Comparison of ENCODE assay signal across 8 mouse cellular contexts in the genomic region with DNA sequence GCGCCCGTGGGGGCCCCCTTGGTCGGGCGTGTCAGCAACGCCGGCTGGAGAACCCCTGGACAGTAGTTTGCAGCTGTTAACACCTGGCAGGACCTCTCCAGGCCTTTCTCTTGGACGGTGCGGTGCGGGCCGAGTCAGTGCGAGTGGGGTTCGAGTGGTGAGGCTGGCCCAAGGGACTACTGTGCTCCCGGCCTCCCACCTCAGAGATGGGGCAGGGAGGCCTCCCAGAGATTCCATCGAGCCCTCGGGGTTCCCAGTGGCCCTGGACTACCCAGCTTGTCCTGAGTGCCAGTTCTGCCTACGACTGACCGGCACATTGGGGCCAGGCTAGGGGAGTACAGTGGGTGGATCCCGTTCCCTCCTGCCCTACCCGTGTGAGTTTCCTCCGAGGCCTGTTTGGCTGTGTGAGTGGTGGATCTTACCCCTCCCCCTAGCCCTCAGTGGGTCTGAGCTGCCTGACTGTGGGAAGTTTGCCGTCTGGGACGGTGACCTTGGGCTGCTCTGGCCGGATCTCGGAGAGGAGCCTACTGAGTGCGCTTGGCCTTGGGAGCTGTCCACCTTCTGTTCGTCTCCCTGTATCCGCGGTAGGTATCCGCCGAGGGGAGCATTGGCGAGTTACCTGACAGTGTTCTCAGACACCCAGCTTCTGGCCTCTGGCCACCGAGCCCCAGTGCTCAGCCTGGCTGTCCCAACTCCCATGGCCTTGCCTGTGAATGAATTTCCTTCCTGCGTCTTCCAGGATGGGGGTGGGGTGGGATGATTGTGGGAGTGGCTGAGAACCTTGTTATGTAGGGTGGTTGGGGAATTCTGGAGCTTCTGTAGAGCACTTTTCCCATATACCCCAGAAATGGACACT. TPM values are rescaled to one million over a fixed set of nuclear protein-coding genes. Genes with fewer than 3 reads are reported as not detected.
DNase-seq lines count a peak whose midpoint lies in the region; ATAC-seq and TF ChIP-seq lines count a peak whose summit lies in the region.

No protein-coding gene starts in this region.

- H3K9ac ChIP-seq in hindbrain, embryonic 16.5 days (ENCODE audit: low read depth, low read length): peak overlapping the region; percentile 84
- H3K9ac ChIP-seq in limb, embryonic 15.5 days: peak overlapping the region; percentile 90
- H3K9ac ChIP-seq in midbrain, embryonic 15.5 days: peak overlapping the region; percentile 87
- H3K9ac ChIP-seq in stomach, embryonic 15.5 days: peak overlapping the region; percentile 92

- no peaks in the 10 kb centered on the region for H3K27me3 ChIP-seq in hindbrain, embryonic 16.5 days (replicated peaks; ENCODE audit: control insufficient read depth, insufficient read depth, low read length)
- H3K27me3 ChIP-seq in limb, embryonic 15.5 days: no peaks in the 10 kb centered on the region
- peaks cover 18% of the 10 kb centered on the region for H3K27me3 ChIP-seq in midbrain, embryonic 15.5 days (replicated peaks)
- no peaks in the 10 kb centered on the region for H3K27me3 ChIP-seq in stomach, embryonic 15.5 days (replicated peaks)

- H3K36me3 ChIP-seq in hindbrain, embryonic 16.5 days (ENCODE audit: control insufficient read depth, insufficient read depth, low read length): no peaks in the 10 kb centered on the region
- no peaks in the 10 kb centered on the region for H3K36me3 ChIP-seq in limb, embryonic 15.5 days
- no peaks in the 10 kb centered on the region for H3K36me3 ChIP-seq in midbrain, embryonic 15.5 days (replicated peaks)
- H3K36me3 ChIP-seq in stomach, embryonic 15.5 days: no peaks in the 10 kb centered on the region

- intact Hi-C loops in gastrocnemius, adult 2 months (cut with DNase I): loop anchor here (10.0 kb wide), 1 partner anchor 352 kb away; no protein-coding TSS in a partner anchor

- peaks cover 60% of the 10 kb centered on the region for H3K4me1 ChIP-seq in hindbrain, embryonic 16.5 days (ENCODE audit: control insufficient read depth, insufficient read depth, low read depth, low read length)
- H3K4me1 ChIP-seq in limb, embryonic 15.5 days: peaks cover 78% of the 10 kb centered on the region
- H3K4me1 ChIP-seq in midbrain, embryonic 15.5 days: peaks cover 69% of the 10 kb centered on the region
- peaks cover 73% of the 10 kb centered on the region for H3K4me1 ChIP-seq in stomach, embryonic 15.5 days

- peak overlapping the region; percentile 100 for H3K27ac ChIP-seq in gastrocnemius, adult 2 months
- H3K27ac ChIP-seq in hindbrain, embryonic 16.5 days (ENCODE audit: low read depth, low read length): peak overlapping the region; percentile 93
- H3K27ac ChIP-seq in limb, embryonic 15.5 days: peak overlapping the region; percentile 100
- H3K27ac ChIP-seq in midbrain, embryonic 15.5 days: peak overlapping the region; percentile 98
- peak overlapping the region; percentile 100 for H3K27ac ChIP-seq in stomach, embryonic 15.5 days

- no peak for TF ChIP-seq CTCF in gastrocnemius, adult 2 months (IDR thresholded peaks at IDR 0.05)

- DNase-seq in right cerebral cortex, adult 18-20 months: peak; percentile 81
- DNase-seq in right cerebral cortex, postnatal 36 days (ENCODE audit: low spot score in 2 of 2): no peak
- peak; percentile 85 for DNase-seq in cerebellum, adult 9-11 months
- peak; percentile 87 for DNase-seq in gastrocnemius, adult 2 months

- peak; percentile 6; the same call in 1 of the 2 replicates for ATAC-seq in hindbrain, embryonic 16.5 days
- ATAC-seq in limb, embryonic 15.5 days (ENCODE audit: insufficient number of reproducible peaks, low FRiP score, low TSS enrichment, low read depth): no peak
- peak; percentile 27 for ATAC-seq in midbrain, embryonic 15.5 days (replicated peaks)
- peak; percentile 8; the same call in 1 of the 2 replicates for ATAC-seq in stomach, embryonic 15.5 days (ENCODE audit: insufficient read depth, low FRiP score, low read depth)

- H3K9me3 ChIP-seq in hindbrain, embryonic 16.5 days (ENCODE audit: control insufficient read depth, low read length): no peaks in the 10 kb centered on the region
- H3K9me3 ChIP-seq in limb, embryonic 15.5 days: no peaks in the 10 kb centered on the region
- H3K9me3 ChIP-seq in midbrain, embryonic 15.5 days: no peaks in the 10 kb centered on the region
- H3K9me3 ChIP-seq in stomach, embryonic 15.5 days: no peaks in the 10 kb centered on the region

- peak overlapping the region; percentile 91 for H3K4me2 ChIP-seq in hindbrain, embryonic 16.5 days (ENCODE audit: low read length)
- H3K4me2 ChIP-seq in limb, embryonic 15.5 days: peak overlapping the region; percentile 92
- H3K4me2 ChIP-seq in midbrain, embryonic 15.5 days: peak overlapping the region; percentile 92
- H3K4me2 ChIP-seq in stomach, embryonic 15.5 days: peak overlapping the region; percentile 81

- WGBS in hindbrain, embryonic 16.5 days: under 1% methylated on average over 30 of the region's 33 CpGs
- under 1% methylated on average over 33 of the region's 33 CpGs for WGBS in limb, embryonic 15.5 days
- 2% methylated on average over 33 of the region's 33 CpGs for WGBS in midbrain, embryonic 15.5 days
- under 1% methylated on average over 33 of the region's 33 CpGs for WGBS in stomach, embryonic 15.5 days

- H3K4me3 ChIP-seq in gastrocnemius, adult 2 months: peak overlapping the region; percentile 95
- H3K4me3 ChIP-seq in hindbrain, embryonic 16.5 days (ENCODE audit: low read length): peak overlapping the region; percentile 71
- peak overlapping the region; percentile 93 for H3K4me3 ChIP-seq in limb, embryonic 15.5 days
- peak overlapping the region; percentile 85 for H3K4me3 ChIP-seq in midbrain, embryonic 15.5 days
- peak overlapping the region; percentile 94 for H3K4me3 ChIP-seq in stomach, embryonic 15.5 days (replicated peaks)

RNA-seq across cellular contexts. Expression of a gene that starts 1.0 kb away (rescaled TPM):
- 100 to 1,000 TPM; 173 to 184 TPM for total RNA-seq in gastrocnemius, adult 2 months (2021)
- 16.4 and 24.1 TPM in 2 replicates for polyA plus RNA-seq in hindbrain, embryonic 16.5 days (2015; fragmentation: Nextera tagmentation; extraction: Ambion mirVana)
- 23.3 and 29.8 TPM in 2 replicates for polyA plus RNA-seq in limb, embryonic 15.5 days (2015; fragmentation: Nextera tagmentation; extraction: Ambion mirVana)
- polyA plus RNA-seq in midbrain, embryonic 15.5 days (2015; fragmentation: Nextera tagmentation; extraction: Ambion mirVana): 23.2 and 25.3 TPM in 2 replicates
- polyA plus RNA-seq in stomach, embryonic 15.5 days (2015; fragmentation: Nextera tagmentation; extraction: Ambion mirVana): 17.7 and 19.9 TPM in 2 replicates

Comparison
In these comparisons a context has a peak if more than half of its experiments do, and no peak if none do; other contexts are left out.
1. DNase-seq: peak in right cerebral cortex, adult 18-20 months (single experiment), cerebellum, adult 9-11 months (single experiment) and gastrocnemius, adult 2 months (single experiment); none in right cerebral cortex, postnatal 36 days (0 of 2).
2. Peak in every context shown above with its lines, with median percentiles within 50 percentile points of each other: H3K27ac ChIP-seq, H3K4me3 ChIP-seq, H3K4me2 ChIP-seq and H3K9ac ChIP-seq.